Mouse (Mus musculus) olfactory bulb, adult 2 months (tissue): Measurements from ENCODE around the gene Zhx3.

Experiments used
- CTCF ChIP-seq: fragments of 200-500 bp; IDR thresholded peaks from 2 replicates; pipeline ENCODE4 v1.5.1; 2012; ENCODE audit warnings: low read depth, mild to moderate bottlenecking, low read length, moderate library complexity; ENCODE audit not compliant: insufficient read depth
- POLR2A ChIP-seq: fragments of 200-500 bp; IDR thresholded peaks from 2 replicates; pipeline ENCODE4 v1.6.1; 2012; ENCODE audit warnings: mild to moderate bottlenecking, low read depth, low read length, moderate library complexity; ENCODE audit not compliant: insufficient read depth

GRCm38 (mm10) chr2:160802326-160802725, 70.5 kb downstream of the Zhx3 start:
- TF ChIP-seq CTCF (no peak), POLR2A (no peak)
